Comparison of ENCODE assay signal across 18 mouse cellular contexts in genomic region chr6:5775461-5775860, GRCm38 (mm10). TPM values are rescaled to one million over a fixed set of nuclear protein-coding genes. Genes with fewer than 3 reads are reported as not detected.
DNase-seq lines count a peak whose midpoint lies in the region; ATAC-seq and TF ChIP-seq lines count a peak whose summit lies in the region.
"Had no signal": no experiment of that assay in that cellular context is flagged by ENCODE, and none has a peak within 500 bp of the region (broad histone marks: within the 10 kb centered on the region; RNA-seq: fewer than 3 reads in every experiment).

No protein-coding gene starts in this region.

- 77% methylated on average over 3 of the region's 3 CpGs for WGBS in forebrain, embryonic 14.5 days
- 77% methylated on average over 3 of the region's 3 CpGs for WGBS in forebrain, embryonic 12.5 days
- WGBS in cerebellum, adult 2 months: 11% methylated on average over 3 of the region's 3 CpGs
- 47% methylated on average over 3 of the region's 3 CpGs for WGBS in hindbrain, embryonic 16.5 days

- intact Hi-C loops in left cerebral cortex, postnatal 4 days (cut with DNase I): no loop called here
- intact Hi-C loops in left cerebral cortex, postnatal 14 days (cut with DNase I): no loop called here

- no peak for TF ChIP-seq CTCF in cerebellum, adult 2 months (IDR thresholded peaks at IDR 0.05; ENCODE audit: borderline replicate concordance, insufficient read depth, low read depth, low read length)

- no peak overlapping the region for H3K4me2 ChIP-seq in forebrain, embryonic 14.5 days (ENCODE audit: low read length)
- no peak overlapping the region for H3K4me2 ChIP-seq in forebrain, embryonic 12.5 days
- no peak overlapping the region for H3K4me2 ChIP-seq in hindbrain, embryonic 16.5 days (ENCODE audit: low read length)
- H3K4me2 ChIP-seq: heart, embryonic 12.5 days; liver, embryonic 12.5 days had no signal

- no peak; the same call in 1 of the 2 replicates for ATAC-seq in forebrain, embryonic 14.5 days
- no peak for ATAC-seq in forebrain, embryonic 12.5 days (ENCODE audit: low FRiP score)
- peak; percentile 85; the same call in 1 of the 2 replicates for ATAC-seq in hindbrain, embryonic 16.5 days
- ATAC-seq: liver, embryonic 12.5 days had no signal

- no peaks in the 10 kb centered on the region for H3K9me3 ChIP-seq in forebrain, embryonic 14.5 days (replicated peaks; ENCODE audit: control insufficient read depth, low read length)
- H3K9me3 ChIP-seq in forebrain, embryonic 12.5 days: no peaks in the 10 kb centered on the region
- no peaks in the 10 kb centered on the region for H3K9me3 ChIP-seq in hindbrain, embryonic 16.5 days (ENCODE audit: control insufficient read depth, low read length)
- H3K9me3 ChIP-seq: embryonic facial prominence, embryonic 10.5 days; heart, embryonic 12.5 days; liver, embryonic 12.5 days had no signal

- TF ChIP-seq POLR2A in cerebellum, adult 2 months (IDR thresholded peaks at IDR 0.05; ENCODE audit: borderline replicate concordance, insufficient read depth, low read length): no peak

- no peak overlapping the region for H3K9ac ChIP-seq in forebrain, embryonic 14.5 days (ENCODE audit: low read length)
- no peak overlapping the region for H3K9ac ChIP-seq in forebrain, embryonic 12.5 days
- no peak overlapping the region for H3K9ac ChIP-seq in hindbrain, embryonic 16.5 days (ENCODE audit: low read depth, low read length)
- H3K9ac ChIP-seq: heart, embryonic 12.5 days; liver, embryonic 12.5 days had no signal

- H3K4me3 ChIP-seq in forebrain, embryonic 14.5 days (ENCODE audit: low read depth, low read length): no peak overlapping the region
- H3K4me3 ChIP-seq in forebrain, embryonic 12.5 days (replicated peaks): no peak overlapping the region
- H3K4me3 ChIP-seq in cerebellum, adult 2 months (replicated peaks; ENCODE audit: insufficient read depth, low read depth, low read length): no peak overlapping the region
- no peak overlapping the region for H3K4me3 ChIP-seq in hindbrain, embryonic 16.5 days (ENCODE audit: low read length)
- H3K4me3 ChIP-seq: embryonic facial prominence, embryonic 10.5 days; heart, embryonic 12.5 days; liver, embryonic 12.5 days had no signal

- no peak overlapping the region for H3K27ac ChIP-seq in forebrain, embryonic 14.5 days (ENCODE audit: low read depth, low read length)
- H3K27ac ChIP-seq in forebrain, embryonic 12.5 days: no peak overlapping the region
- no peak overlapping the region for H3K27ac ChIP-seq in cerebellum, adult 2 months (ENCODE audit: insufficient read depth, low read length)
- H3K27ac ChIP-seq in hindbrain, embryonic 16.5 days (ENCODE audit: low read depth, low read length): no peak overlapping the region
- H3K27ac ChIP-seq: embryonic facial prominence, embryonic 10.5 days; liver, embryonic 12.5 days had no signal

- DNase-seq in forebrain, embryonic 14.5 days (ENCODE audit: low spot score): peak; percentile 39
- peak; percentile 65 for DNase-seq in left cerebral cortex, postnatal 4 days
- DNase-seq in left cerebral cortex, postnatal 14 days (ENCODE audit: low spot score in 2 of 2): no peak
- DNase-seq in cerebellum, adult 2 months: peak; percentile 45 to 66
- DNase-seq in retina, postnatal 1 day: no peak
- DNase-seq in MN1 (ENCODE audit: low spot score): no peak
- DNase-seq: adrenal gland, adult 8-10 months; gastrocnemius, postnatal 25 days; heart, postnatal 4 days; kidney, adult 18-20 months; thymus, postnatal 25 days had no signal

- no peaks in the 10 kb centered on the region for H3K27me3 ChIP-seq in forebrain, embryonic 14.5 days (replicated peaks; ENCODE audit: control insufficient read depth, insufficient read depth, low read length)
- H3K27me3 ChIP-seq in forebrain, embryonic 12.5 days: no peaks in the 10 kb centered on the region
- H3K27me3 ChIP-seq in cerebellum, adult 2 months (ENCODE audit: control insufficient read depth, insufficient read depth, low read length): no peaks in the 10 kb centered on the region
- no peaks in the 10 kb centered on the region for H3K27me3 ChIP-seq in hindbrain, embryonic 16.5 days (replicated peaks; ENCODE audit: control insufficient read depth, insufficient read depth, low read length)
- H3K27me3 ChIP-seq: heart, embryonic 12.5 days; liver, embryonic 12.5 days had no signal

- no peaks in the 10 kb centered on the region for H3K4me1 ChIP-seq in forebrain, embryonic 14.5 days (ENCODE audit: control insufficient read depth, insufficient read depth, low read length)
- no peaks in the 10 kb centered on the region for H3K4me1 ChIP-seq in forebrain, embryonic 12.5 days
- no peaks in the 10 kb centered on the region for H3K4me1 ChIP-seq in cerebellum, adult 2 months (ENCODE audit: control insufficient read depth, insufficient read depth, low read length)
- H3K4me1 ChIP-seq in hindbrain, embryonic 16.5 days (ENCODE audit: control insufficient read depth, insufficient read depth, low read depth, low read length): no peaks in the 10 kb centered on the region
- H3K4me1 ChIP-seq: heart, embryonic 12.5 days; liver, embryonic 12.5 days had no signal

- H3K36me3 ChIP-seq in forebrain, embryonic 14.5 days (ENCODE audit: control insufficient read depth, insufficient read depth, low read length): no peaks in the 10 kb centered on the region
- no peaks in the 10 kb centered on the region for H3K36me3 ChIP-seq in forebrain, embryonic 12.5 days (replicated peaks)
- H3K36me3 ChIP-seq in hindbrain, embryonic 16.5 days (ENCODE audit: control insufficient read depth, insufficient read depth, low read length): no peaks in the 10 kb centered on the region
- H3K36me3 ChIP-seq: embryonic facial prominence, embryonic 10.5 days; heart, embryonic 12.5 days; liver, embryonic 12.5 days had no signal

RNA-seq across cellular contexts. Expression of gene Dync1i1, which starts 50.0 kb away (rescaled TPM):
- 56.0 and 92.9 TPM in 2 replicates for polyA plus RNA-seq in forebrain, embryonic 14.5 days (2014; fragmentation: Nextera tagmentation; extraction: Ambion mirVana)
- 5.0 and 5.4 TPM in 2 replicates for polyA plus RNA-seq in forebrain, embryonic 12.5 days (2016; fragmentation: Nextera tagmentation; extraction: Ambion mirVana)
- 100 to 1,000 TPM; 188 to 197 TPM for total RNA-seq in left cerebral cortex, postnatal 4 days (2021)
- total RNA-seq in left cerebral cortex, postnatal 14 days (2021): 100 to 1,000 TPM; 135 to 154 TPM
- 187 and 202 TPM in 2 replicates for polyA plus RNA-seq in cerebellum, adult 2 months (2012; rRNA removed)
- 44.9 and 49.9 TPM in 2 replicates for polyA plus RNA-seq in hindbrain, embryonic 16.5 days (2015; fragmentation: Nextera tagmentation; extraction: Ambion mirVana)
- total RNA-seq: megakaryocyte-erythroid progenitor cell, adult 5-6 weeks; neutrophil, adult 5-6 weeks had no signal

Comparison
In these comparisons a context has a peak if more than half of its experiments do, and no peak if none do; other contexts are left out.
1. DNase-seq: peak in forebrain, embryonic 14.5 days (single experiment), left cerebral cortex, postnatal 4 days (single experiment) and cerebellum, adult 2 months (2 of 2); none in left cerebral cortex, postnatal 14 days (0 of 2), retina, postnatal 1 day (single experiment) and MN1 (single experiment).